Mouse (Mus musculus): ENCODE data around the gene Celf5.

GRCm38 (mm10) chr10:81523570-81523969 is 41.1 kb upstream of the Celf5 start:
- TF ChIP-seq POLR2A (IDR thresholded peaks at IDR 0.05; ENCODE audit: low read depth, low read length) (no peak), CTCF (IDR thresholded peaks at IDR 0.05; ENCODE audit: extremely low read depth, insufficient read depth, insufficient read length, insufficient replicate concordance) (no peak)

All from spleen, adult 2 months (tissue).